Mouse (Mus musculus) layer of hippocampus, postnatal 14 days (tissue): ENCODE data around the gene Ldhc. TPM values are rescaled to one million over a fixed set of nuclear protein-coding genes. Genes with fewer than 3 reads are reported as not detected.
A peak's percentile ranks its signal among the peaks of the same experiment; 100 is the strongest.
"Not testable (repeated sequence)": the region's sequence is repeated elsewhere in the genome, so short reads cannot be mapped to it uniquely, and the experiment has no call there.

Source experiments
- DNase-seq, 2 experiments: peaks; one replicate each; pipeline ENCODE4 v3.0.0; 2021 to 2022; ENCODE audit warnings: low spot score in 2 of 2, mixed read lengths in 1 of 2
- total RNA-seq, 2 experiments: library from RNA; stranded (reverse); gene quantifications; 2 replicates each; pipeline ENCODE4 v1.2.3; 2021

The Ldhc gene
- total RNA-seq, 2 experiments from 2014 or later, result not detected

GRCm38 (mm10) chr7:46840787-46841525, 20.0 kb upstream of the Ldhc start, which contains the start of gene Ldha:
Ldha (plus strand) TSS chr7:46841475.
- no peak for DNase-seq

DNA sequence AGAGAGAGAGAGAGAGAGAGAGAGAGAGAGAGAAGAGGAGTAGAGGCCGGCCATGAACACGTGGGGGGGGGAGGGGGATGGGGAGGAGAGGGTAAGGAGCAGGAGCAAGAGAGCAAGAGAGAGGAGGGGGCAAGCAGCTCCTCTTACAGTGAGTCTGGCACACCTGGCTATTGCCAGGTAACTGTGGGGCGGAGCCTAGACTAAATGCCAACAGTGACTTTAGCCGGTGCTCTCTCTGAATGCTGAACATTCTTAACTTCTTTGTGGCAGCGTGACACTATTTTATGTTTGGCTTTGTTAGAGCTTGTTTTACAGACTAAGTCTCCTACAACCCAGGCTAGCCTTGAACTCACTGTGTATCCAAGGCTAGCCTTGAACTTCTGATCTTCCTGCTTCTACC, 18.7 kb upstream of the Ldhc start:
- no peak for DNase-seq

GRCm38 (mm10) chr7:46843576-46843975, 17.4 kb upstream of the Ldhc start:
- DNase-seq, result no peak

DNA sequence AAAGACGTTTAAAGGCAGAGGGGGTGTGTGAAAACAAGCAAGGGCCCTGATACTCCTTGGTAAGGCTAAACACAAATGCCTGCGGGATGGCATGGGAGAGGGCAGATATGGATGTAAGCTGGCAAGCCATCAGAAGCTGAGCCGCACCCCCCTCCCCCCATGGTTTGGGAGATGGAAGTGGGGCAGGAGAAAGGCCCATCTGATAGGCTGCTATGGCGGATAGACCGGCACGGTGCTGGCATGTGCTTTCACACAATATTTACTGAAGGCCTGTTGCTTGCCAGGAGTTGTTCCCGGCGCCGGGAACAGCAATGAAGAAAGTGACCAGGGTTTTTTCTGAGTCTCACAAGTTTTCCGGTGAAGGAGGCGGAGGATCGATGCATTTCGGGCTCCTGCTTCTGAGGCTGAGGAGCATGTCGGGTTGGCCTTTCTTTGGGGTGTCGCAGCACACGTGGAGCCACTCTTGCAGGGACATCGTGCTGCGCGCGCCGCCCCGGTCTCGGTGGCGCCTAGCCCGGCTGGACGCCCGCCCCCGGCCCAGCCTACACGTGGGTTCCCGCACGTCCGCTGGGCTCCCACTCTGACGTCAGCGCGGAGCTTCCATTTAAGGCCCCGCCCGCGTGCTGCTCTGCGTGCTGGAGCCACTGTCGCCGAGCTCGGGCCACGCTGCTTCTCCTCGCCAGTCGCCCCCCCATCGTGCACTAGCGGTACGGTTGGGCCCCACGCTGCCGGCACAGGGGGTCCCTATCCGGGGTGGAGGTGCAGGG, 15.6 kb upstream of the Ldhc start:
- DNase-seq, result peak; percentile 89 to 93

DNA sequence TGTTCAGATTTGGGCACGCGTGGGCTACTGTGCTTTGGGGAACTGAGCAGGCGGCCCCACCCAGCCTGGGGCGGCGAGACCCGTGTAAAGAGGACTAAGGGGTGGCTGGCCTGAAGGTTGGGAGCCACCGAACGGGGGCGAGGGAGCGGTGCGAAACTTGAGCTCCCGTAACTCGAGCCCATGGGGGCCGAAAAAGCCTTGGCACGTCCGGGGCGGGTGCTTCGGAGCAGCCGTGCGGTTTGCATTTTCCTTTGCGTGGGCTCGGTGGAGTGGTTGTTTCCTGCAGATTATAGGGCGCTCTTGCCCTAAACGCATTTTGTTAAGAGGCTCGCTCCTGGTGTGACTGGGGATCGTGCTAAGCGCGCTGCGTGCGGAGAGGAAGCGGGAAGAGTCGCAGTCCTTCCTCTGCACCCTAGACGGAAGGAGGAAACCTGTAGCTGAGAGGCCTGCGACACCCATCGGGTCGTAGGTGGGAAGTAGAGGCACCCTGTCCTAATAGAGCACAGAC, 15.0 kb upstream of the Ldhc start:
- peak; percentile 34 to 45 for DNase-seq

- peak; percentile 45 to 57 for DNase-seq
These were observed 14.3 kb upstream of the Ldhc start for GRCm38 (mm10) chr7:46846486-46847244.

- DNase-seq, result no peak
These were observed 11.7 kb upstream of the Ldhc start for GRCm38 (mm10) chr7:46849287-46849686.

GRCm38 (mm10) chr7:46851026-46851425, 10.0 kb upstream of the Ldhc start:
- no peak for DNase-seq

DNA sequence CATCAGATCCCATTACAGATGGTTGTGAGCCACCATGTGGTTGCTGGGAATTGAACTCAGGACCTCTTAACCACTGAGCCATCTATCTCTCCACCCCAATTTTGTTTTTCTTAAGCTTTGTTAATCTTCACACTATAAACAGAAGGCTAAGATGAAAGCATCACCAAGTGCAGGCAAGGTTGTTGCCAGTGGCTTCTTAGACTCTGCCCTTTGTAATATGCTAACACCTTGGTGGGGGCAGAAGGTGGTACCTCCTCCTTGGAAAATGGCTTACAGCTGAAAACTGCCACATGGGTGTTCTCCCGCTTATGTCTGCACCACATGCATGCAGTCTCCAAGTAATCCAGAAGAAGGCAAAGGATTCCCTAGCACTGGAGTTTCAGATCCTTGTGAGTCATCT, 8.3 kb upstream of the Ldhc start:
- DNase-seq, result no peak

GRCm38 (mm10) chr7:46853365-46853764, 7.6 kb upstream of the Ldhc start:
- no peak for DNase-seq

- DNase-seq, result no peak
These were observed 5.0 kb upstream of the Ldhc start for GRCm38 (mm10) chr7:46855866-46856560.

DNA sequence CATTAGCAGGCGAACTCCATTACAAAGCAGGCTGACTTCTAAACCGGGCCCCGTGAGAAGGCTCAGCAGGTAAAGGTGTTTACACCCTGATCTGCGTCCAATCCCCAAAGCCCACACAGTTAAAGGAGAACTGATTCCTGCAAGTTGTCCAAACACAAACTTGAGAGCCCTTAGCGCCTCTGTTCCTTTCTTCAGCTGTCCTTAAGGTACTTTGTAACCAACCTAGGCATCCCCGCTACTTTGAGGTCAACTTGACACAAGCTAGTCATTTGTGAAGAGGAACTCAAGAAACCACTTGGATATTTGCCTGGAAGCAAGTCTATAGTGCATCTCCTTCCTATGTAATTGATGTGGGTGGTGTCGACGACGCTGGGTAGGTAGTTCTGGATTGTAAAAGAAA, 3.6 kb upstream of the Ldhc start:
- no peak for DNase-seq

GRCm38 (mm10) chr7:46859031-46859430, 2.0 kb upstream of the Ldhc start:
- no peak for DNase-seq

DNA sequence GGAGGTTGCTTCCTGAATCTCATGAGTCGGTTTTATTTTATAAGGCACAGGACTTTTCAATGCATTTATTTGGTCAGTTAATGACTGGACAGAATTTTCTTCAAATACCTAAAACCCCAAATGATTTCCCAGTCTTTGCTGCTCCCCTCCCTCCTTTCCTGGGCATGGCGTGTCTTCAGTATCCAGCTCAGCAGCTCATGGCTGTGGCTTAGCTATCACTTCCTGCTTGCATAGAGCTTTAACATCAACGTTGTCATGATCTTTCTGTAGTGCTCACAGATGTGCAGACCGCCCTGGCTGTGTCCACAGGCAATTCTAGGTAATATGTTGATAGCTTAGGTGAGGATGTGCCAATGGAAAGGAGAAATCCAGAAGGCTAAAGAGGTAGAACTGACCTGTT, 11.0 kb downstream of the Ldhc start:
- DNase-seq, result no peak

DNA sequence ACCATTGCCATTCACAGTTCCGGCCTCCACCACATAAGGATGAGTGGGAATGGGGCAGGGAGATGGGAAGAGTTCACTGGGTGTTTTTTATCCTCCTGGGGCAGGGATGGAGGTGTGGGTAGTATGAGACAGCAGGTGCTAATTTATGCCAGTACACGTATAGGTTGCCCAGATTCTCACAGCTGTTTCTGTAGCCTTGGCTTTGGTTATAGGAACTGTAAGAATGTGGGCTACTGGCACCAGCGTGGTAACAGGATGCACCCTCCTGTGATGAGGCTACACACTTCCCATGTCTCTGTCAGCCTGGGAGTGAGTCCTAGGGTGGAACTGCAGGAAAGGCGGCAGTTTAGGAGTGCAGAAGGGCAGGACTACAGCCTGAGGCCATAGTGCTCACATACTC, 15.8 kb downstream of the Ldhc start:
- no peak for DNase-seq

GRCm38 (mm10) chr7:46877255-46877654, 16.3 kb downstream of the Ldhc start:
- DNase-seq, result no peak

GRCm38 (mm10) chr7:46879851-46880250, 18.8 kb downstream of the Ldhc start:
- DNase-seq, result no peak

DNA sequence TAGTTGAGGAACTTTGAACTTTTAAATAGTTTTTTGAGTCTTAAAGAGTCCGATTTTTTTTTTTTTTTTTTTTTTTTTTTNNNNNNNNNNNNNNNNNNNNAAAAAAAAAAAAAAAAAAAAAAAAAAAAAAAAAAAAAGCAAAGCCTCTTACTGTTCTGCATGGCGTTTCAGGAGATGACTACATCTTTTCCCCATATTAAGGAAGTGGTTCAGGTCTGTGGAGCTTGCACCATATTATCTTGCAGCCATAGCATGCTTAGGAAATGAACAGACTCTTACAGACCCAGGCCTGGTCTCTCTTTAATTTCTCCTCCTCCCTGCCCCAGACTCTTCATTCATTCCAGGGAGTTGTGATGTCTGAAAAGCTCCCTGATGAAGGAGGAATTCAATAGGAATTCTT, 20.0 kb downstream of the Ldhc start:
- no peak for DNase-seq

GRCm38 (mm10) chr7:46881941-46882340, 20.9 kb downstream of the Ldhc start:
- DNase-seq, result not testable (repeated sequence)

DNA sequence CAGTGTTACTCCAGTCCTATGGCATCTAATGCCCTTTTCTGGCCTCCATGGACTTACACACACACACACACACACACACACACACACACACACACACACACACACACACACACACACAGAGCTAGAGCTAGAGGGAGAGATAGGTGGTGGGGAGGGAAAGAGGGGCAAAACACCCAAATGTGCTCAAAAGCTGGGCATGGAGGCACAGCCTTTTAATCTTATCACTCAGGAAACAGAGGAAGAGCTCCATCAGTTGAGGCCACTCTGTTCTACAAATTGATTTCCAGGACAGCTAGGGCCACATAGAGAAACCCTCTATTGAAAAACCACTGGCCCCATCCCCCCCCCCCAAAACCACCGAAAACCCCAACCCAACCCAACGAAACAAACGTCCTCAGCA, 22.3 kb downstream of the Ldhc start:
- no peak for DNase-seq

- no peak for DNase-seq
These were observed 34.5 kb downstream of the Ldhc start for GRCm38 (mm10) chr7:46895511-46895910.
